Mouse (Mus musculus): ENCODE data around the gene Cpxm2. TPM values are rescaled to one million over a fixed set of nuclear protein-coding genes. Genes with fewer than 3 reads are reported as not detected.

Cpxm2 gene
- total RNA-seq, 2 experiments from 2014 or later = not detected

- ATAC-seq (ENCODE audit: poor library complexity, severe bottlenecking) = no peak
Observed at GRCm38 (mm10) chr7:132026671-132027070, 127.9 kb downstream of the Cpxm2 start.

- no peak for ATAC-seq (ENCODE audit: poor library complexity, severe bottlenecking)
Observed at GRCm38 (mm10) chr7:132025591-132025990, 128.9 kb downstream of the Cpxm2 start.

- ATAC-seq (ENCODE audit: poor library complexity, severe bottlenecking) = no peak
Observed at GRCm38 (mm10) chr7:132015933-132016332, 138.6 kb downstream of the Cpxm2 start.

- ATAC-seq (ENCODE audit: poor library complexity, severe bottlenecking) = no peak
Observed at GRCm38 (mm10) chr7:132015193-132015592, 139.3 kb downstream of the Cpxm2 start.

GRCm38 (mm10) chr7:132013970-132014369, 140.6 kb downstream of the Cpxm2 start:
- ATAC-seq (ENCODE audit: poor library complexity, severe bottlenecking) = no peak

- no peak for ATAC-seq (ENCODE audit: poor library complexity, severe bottlenecking)
Observed at GRCm38 (mm10) chr7:132012969-132013679, 141.4 kb downstream of the Cpxm2 start.

- ATAC-seq (ENCODE audit: poor library complexity, severe bottlenecking) = no peak
Observed at GRCm38 (mm10) chr7:132009002-132009401, 145.5 kb downstream of the Cpxm2 start.

GRCm38 (mm10) chr7:132005996-132006696, 148.4 kb downstream of the Cpxm2 start:
- no peak for ATAC-seq (ENCODE audit: poor library complexity, severe bottlenecking)

GRCm38 (mm10) chr7:131992873-131993272, 161.7 kb downstream of the Cpxm2 start:
- no peak for ATAC-seq (ENCODE audit: poor library complexity, severe bottlenecking)

- ATAC-seq (ENCODE audit: poor library complexity, severe bottlenecking) = no peak
Observed at GRCm38 (mm10) chr7:131992226-131992625, 162.3 kb downstream of the Cpxm2 start.

GRCm38 (mm10) chr7:131989056-131989455, 165.5 kb downstream of the Cpxm2 start:
- ATAC-seq (ENCODE audit: poor library complexity, severe bottlenecking) = no peak

Other genes starting within 250 kb of the Cpxm2 start
- gene Gpr26, start 188.3 kb downstream of the Cpxm2 start, total RNA-seq (2015) = not detected in 2 replicates
- not detected in 2 replicates for gene Gpr26, start 188.3 kb downstream of the Cpxm2 start, total RNA-seq (2017)
- 14.0 and 14.6 TPM in 2 replicates for gene Chst15, start 162.5 kb upstream of the Cpxm2 start, total RNA-seq (2015)
- gene Chst15, start 162.5 kb upstream of the Cpxm2 start, total RNA-seq (2017) = 12.9 and 17.1 TPM in 2 replicates

All from megakaryocyte, adult 5-6 weeks (primary cell).